Comparison of ENCODE assay signal across 12 mouse cellular contexts in the genomic region with DNA sequence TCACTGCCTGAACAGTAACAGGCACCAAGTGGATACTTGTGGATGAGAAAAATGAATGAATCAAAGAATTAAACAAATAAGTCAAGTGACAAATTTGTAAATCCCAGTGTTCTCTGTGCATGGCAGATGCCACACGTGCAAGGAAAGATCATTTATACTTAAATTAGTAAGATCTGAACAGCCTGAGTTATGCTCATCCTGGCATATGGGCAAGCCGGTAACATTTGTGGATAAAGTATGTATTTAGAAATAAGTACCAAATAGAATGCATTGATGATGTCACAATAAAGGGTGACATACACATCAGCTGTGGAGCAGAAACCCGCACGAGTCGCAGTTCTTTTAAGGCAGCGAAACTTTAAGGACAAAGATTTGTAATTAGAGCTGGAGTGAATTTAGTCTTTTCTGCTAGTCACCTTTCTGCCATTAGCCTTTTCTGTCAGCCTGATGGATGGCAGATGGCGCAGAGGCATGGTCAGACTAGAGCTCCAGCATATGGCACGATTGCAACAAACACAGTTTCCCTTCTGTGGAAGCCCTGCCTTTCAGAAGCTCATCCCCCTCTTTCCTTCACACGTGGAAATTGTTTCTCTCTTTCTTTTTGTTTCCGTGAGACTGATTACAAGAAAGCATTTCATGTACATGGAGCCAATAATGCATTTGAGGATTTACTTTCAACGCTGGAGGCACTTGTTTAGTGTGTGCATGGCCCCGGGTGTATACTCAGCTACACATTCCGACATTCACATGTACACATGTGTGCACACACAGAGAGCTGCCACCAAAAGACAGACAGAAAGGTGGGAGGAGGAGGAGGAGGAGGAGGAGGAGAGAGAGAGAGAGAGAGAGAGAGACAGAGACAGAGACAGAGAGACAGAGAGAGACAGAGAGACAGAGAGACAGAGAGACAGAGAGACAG.
DNase-seq lines count a peak whose midpoint lies in the region; ATAC-seq and TF ChIP-seq lines count a peak whose summit lies in the region.
"Had no signal": no experiment of that assay in that cellular context is flagged by ENCODE, and none has a peak within 500 bp of the region (broad histone marks: within the 10 kb centered on the region; RNA-seq: fewer than 3 reads in every experiment).

No protein-coding gene starts in this region.

- no peaks in the 10 kb centered on the region for H3K27me3 ChIP-seq in forebrain, embryonic 13.5 days
- no peaks in the 10 kb centered on the region for H3K27me3 ChIP-seq in forebrain, embryonic 10.5 days (ENCODE audit: poor library complexity, severe bottlenecking)
- H3K27me3 ChIP-seq in forebrain, embryonic 14.5 days (replicated peaks; ENCODE audit: control insufficient read depth, insufficient read depth, low read length) = no peaks in the 10 kb centered on the region

- TF ChIP-seq POLR2A in lung, adult 2 months (IDR thresholded peaks at IDR 0.05; ENCODE audit: borderline replicate concordance, extremely low read depth, low read depth, low read length) = no peak

- intact Hi-C loops in heart, postnatal 10 days (cut with DNase I) = no loop called here

- DNase-seq in forebrain, embryonic 10.5 days (ENCODE audit: extremely low spot score, low spot score) = no peak
- peak; percentile 23 for DNase-seq in lung, postnatal 10 days
- DNase-seq in lung, adult 2 months = no peak
- peak; percentile 75 for DNase-seq in forebrain, embryonic 14.5 days (ENCODE audit: low spot score)
- DNase-seq in layer of hippocampus, postnatal 36 days = peak; percentile 41 to 42
- no peak for DNase-seq in thymus, postnatal 14 days
- no peak for DNase-seq in heart, postnatal 10 days
- DNase-seq: B cell, adult 2 months; cerebellum, adult 11 months; heart, adult 11 months had no signal

- H3K4me3 ChIP-seq in forebrain, embryonic 13.5 days = no peak overlapping the region
- no peak overlapping the region for H3K4me3 ChIP-seq in forebrain, embryonic 10.5 days
- no peak overlapping the region for H3K4me3 ChIP-seq in lung, adult 2 months (replicated peaks; ENCODE audit: extremely low read depth, low read depth, low read length)
- H3K4me3 ChIP-seq in forebrain, embryonic 14.5 days (ENCODE audit: low read depth, low read length) = no peak overlapping the region
- H3K4me3 ChIP-seq: erythroblast, embryonic 14.5 days had no signal

- 66% methylated on average over 13 of the region's 13 CpGs for WGBS in forebrain, embryonic 13.5 days
- WGBS in forebrain, embryonic 10.5 days = 83% methylated on average over 13 of the region's 13 CpGs
- WGBS in lung, adult 2 months = 73% methylated on average over 13 of the region's 13 CpGs
- 56% methylated on average over 13 of the region's 13 CpGs for WGBS in forebrain, embryonic 14.5 days

- TF ChIP-seq CTCF in lung, adult 2 months (IDR thresholded peaks at IDR 0.05; ENCODE audit: insufficient read depth, low read length) = no peak

- ATAC-seq in forebrain, embryonic 13.5 days = peak; percentile 93
- ATAC-seq in forebrain, embryonic 14.5 days = peak; percentile 93

- peak overlapping the region; percentile 57; the same call in 1 of the 2 replicates for H3K27ac ChIP-seq in forebrain, embryonic 13.5 days
- H3K27ac ChIP-seq in forebrain, embryonic 10.5 days = no peak overlapping the region
- H3K27ac ChIP-seq in forebrain, embryonic 14.5 days (ENCODE audit: low read depth, low read length) = no peak overlapping the region

- H3K4me1 ChIP-seq in forebrain, embryonic 13.5 days = no peaks in the 10 kb centered on the region
- no peaks in the 10 kb centered on the region for H3K4me1 ChIP-seq in forebrain, embryonic 10.5 days
- no peaks in the 10 kb centered on the region for H3K4me1 ChIP-seq in lung, adult 2 months (ENCODE audit: control insufficient read depth, insufficient read depth, low read length)
- no peaks in the 10 kb centered on the region for H3K4me1 ChIP-seq in forebrain, embryonic 14.5 days (ENCODE audit: control insufficient read depth, insufficient read depth, low read length)

- H3K36me3 ChIP-seq in forebrain, embryonic 13.5 days (ENCODE audit: poor library complexity, severe bottlenecking) = no peaks in the 10 kb centered on the region
- no peaks in the 10 kb centered on the region for H3K36me3 ChIP-seq in forebrain, embryonic 10.5 days (replicated peaks)
- H3K36me3 ChIP-seq in forebrain, embryonic 14.5 days (ENCODE audit: control insufficient read depth, insufficient read depth, low read length) = no peaks in the 10 kb centered on the region

- no peaks in the 10 kb centered on the region for H3K9me3 ChIP-seq in forebrain, embryonic 13.5 days (replicated peaks)
- H3K9me3 ChIP-seq in forebrain, embryonic 10.5 days = no peaks in the 10 kb centered on the region
- no peaks in the 10 kb centered on the region for H3K9me3 ChIP-seq in forebrain, embryonic 14.5 days (replicated peaks; ENCODE audit: control insufficient read depth, low read length)

- no peak overlapping the region for H3K9ac ChIP-seq in forebrain, embryonic 13.5 days
- no peak overlapping the region for H3K9ac ChIP-seq in forebrain, embryonic 14.5 days (ENCODE audit: low read length)

- no peak overlapping the region for H3K4me2 ChIP-seq in forebrain, embryonic 13.5 days
- no peak overlapping the region for H3K4me2 ChIP-seq in forebrain, embryonic 14.5 days (ENCODE audit: low read length)

Comparison
In these comparisons a context has a peak if more than half of its experiments do, and no peak if none do; other contexts are left out.
1. DNase-seq: peak in lung, postnatal 10 days (single experiment), forebrain, embryonic 14.5 days (single experiment) and layer of hippocampus, postnatal 36 days (2 of 2); none in forebrain, embryonic 10.5 days (single experiment), lung, adult 2 months (single experiment), thymus, postnatal 14 days (single experiment) and heart, postnatal 10 days (0 of 2).